Mouse (Mus musculus) gastrocnemius, adult 2 months (tissue): ENCODE results near the gene Ube2d1. TPM values are rescaled to one million over a fixed set of nuclear protein-coding genes. Genes with fewer than 3 reads are reported as not detected.
A peak's percentile ranks its signal among the peaks of the same experiment; 100 is the strongest.

Source experiments
- DNase-seq: peaks from one replicate; pipeline ENCODE4 v3.0.0; 2022
- H3K27ac ChIP-seq: fragments of 200-600 bp; 2 replicates; pipeline ENCODE4 v1.8.1; 2022; ENCODE audit warnings: mild to moderate bottlenecking
- H3K4me3 ChIP-seq: fragments of 200-600 bp; 2 replicates; pipeline ENCODE4 v1.8.1; 2022; ENCODE audit warnings: mild to moderate bottlenecking, moderate library complexity
- CTCF ChIP-seq: fragments of 200-600 bp; IDR thresholded peaks from 2 replicates; pipeline ENCODE4 v1.8.1; 2022; ENCODE audit warnings: antibody characterized with exemption, mild to moderate bottlenecking, moderate library complexity
- intact Hi-C: fragments of 180-260 bp; cut with DNase I; formaldehyde crosslinking; loops from one replicate; pipeline ENCODE4 v1.15.1; 2025
- total RNA-seq, 2 experiments: library from RNA; stranded (reverse); gene quantifications; 2 replicates each; pipeline ENCODE4 v1.2.3; 2021

The Ube2d1 gene
- total RNA-seq, 2 experiments from 2014 or later = 162 to 211 TPM

GRCm38 (mm10) chr10:71314596-71314995 lies 29.5 kb upstream of the Ube2d1 start:
- TF ChIP-seq CTCF = no peak
- intact Hi-C loops = no loop called here
- no peak overlapping the region for H3K27ac ChIP-seq
- H3K4me3 ChIP-seq = no peak overlapping the region
- DNase-seq = no peak

GRCm38 (mm10) chr10:71310288-71310687 lies 25.2 kb upstream of the Ube2d1 start:
- DNase-seq = no peak
- intact Hi-C loops = no loop called here
- Histone ChIP-seq H3K27ac (no peak overlapping the region), H3K4me3 (no peak overlapping the region)
- no peak for TF ChIP-seq CTCF

- H3K27ac ChIP-seq = no peak overlapping the region
- intact Hi-C loops = no loop called here
- no peak overlapping the region for H3K4me3 ChIP-seq
- TF ChIP-seq CTCF = no peak
- DNase-seq = no peak
Observed at GRCm38 (mm10) chr10:71308199-71308598, 23.1 kb upstream of the Ube2d1 start.

- H3K27ac ChIP-seq = no peak overlapping the region
- no peak overlapping the region for H3K4me3 ChIP-seq
- DNase-seq = no peak
- intact Hi-C loops = no loop called here
- no peak for TF ChIP-seq CTCF
Observed at GRCm38 (mm10) chr10:71306759-71307158, 21.7 kb upstream of the Ube2d1 start.

- intact Hi-C loops = no loop called here
- DNase-seq = no peak
- no peak overlapping the region for H3K4me3 ChIP-seq
- peak; percentile 68 for TF ChIP-seq CTCF
- H3K27ac ChIP-seq = no peak overlapping the region
Observed at GRCm38 (mm10) chr10:71306190-71306589, 21.1 kb upstream of the Ube2d1 start.

GRCm38 (mm10) chr10:71302490-71302889 lies 17.4 kb upstream of the Ube2d1 start:
- H3K4me3 ChIP-seq = peak overlapping the region; percentile 51
- intact Hi-C loops = no loop called here
- peak overlapping the region; percentile 85 for H3K27ac ChIP-seq
- TF ChIP-seq CTCF = peak; percentile 60
- peak; percentile 37 for DNase-seq

GRCm38 (mm10) chr10:71300161-71300560 lies 15.1 kb upstream of the Ube2d1 start:
- no peak overlapping the region for H3K27ac ChIP-seq
- intact Hi-C loops = no loop called here
- no peak for TF ChIP-seq CTCF
- no peak for DNase-seq
- H3K4me3 ChIP-seq = no peak overlapping the region

- no peak overlapping the region for H3K4me3 ChIP-seq
- DNase-seq = no peak
- peak; percentile 24; the same call in 1 of the 2 replicates for TF ChIP-seq CTCF
- intact Hi-C loops = no loop called here
- H3K27ac ChIP-seq = peak overlapping the region; percentile 38; the same call in 1 of the 2 replicates
Observed at GRCm38 (mm10) chr10:71293245-71293644, 8.2 kb upstream of the Ube2d1 start.

GRCm38 (mm10) chr10:71292254-71292653 lies 7.2 kb upstream of the Ube2d1 start:
- no peak for TF ChIP-seq CTCF
- intact Hi-C loops = no loop called here
- Histone ChIP-seq H3K27ac (peak overlapping the region; percentile 80), H3K4me3 (peak overlapping the region; percentile 42)
- peak; percentile 72 for DNase-seq

- no peak for DNase-seq
- Histone ChIP-seq H3K4me3 (peak overlapping the region; percentile 42), H3K27ac (peak overlapping the region; percentile 80)
- no peak for TF ChIP-seq CTCF
- intact Hi-C loops = no loop called here
Observed at GRCm38 (mm10) chr10:71291801-71292200, 6.7 kb upstream of the Ube2d1 start.

- intact Hi-C loops = no loop called here
- Histone ChIP-seq H3K4me3 (no peak overlapping the region), H3K27ac (no peak overlapping the region)
- DNase-seq = no peak
- TF ChIP-seq CTCF = no peak
Observed at GRCm38 (mm10) chr10:71291179-71291661, 6.2 kb upstream of the Ube2d1 start.

GRCm38 (mm10) chr10:71284511-71285125 lies 444 bp downstream of the Ube2d1 start:
- intact Hi-C loops = loop anchor here (5.0 kb wide), 1 partner anchor 47 kb away; the partner anchor contains the start of gene Tfam
- TF ChIP-seq CTCF = no peak
- DNase-seq = peak; percentile 84
- Histone ChIP-seq H3K27ac (peak overlapping the region; percentile 97), H3K4me3 (peak overlapping the region; percentile 80)

GRCm38 (mm10) chr10:71284131-71284510 lies 941 bp downstream of the Ube2d1 start:
- peak overlapping the region; percentile 97 for H3K27ac ChIP-seq
- no peak for DNase-seq
- no peak for TF ChIP-seq CTCF
- intact Hi-C loops = no loop called here
- peak overlapping the region; percentile 80 for H3K4me3 ChIP-seq

GRCm38 (mm10) chr10:71273008-71273739 lies 11.9 kb downstream of the Ube2d1 start:
- Histone ChIP-seq H3K27ac (peak overlapping the region; percentile 75), H3K4me3 (peak overlapping the region; percentile 42)
- intact Hi-C loops = no loop called here
- TF ChIP-seq CTCF = no peak
- no peak for DNase-seq
